Mouse (Mus musculus): ENCODE data around the gene Caprin1. TPM values are rescaled to one million over a fixed set of nuclear protein-coding genes. Genes with fewer than 3 reads are reported as not detected.

Caprin1 gene
- polyA plus RNA-seq, 1 experiment from 2014 or later = 91.4 TPM

DNA sequence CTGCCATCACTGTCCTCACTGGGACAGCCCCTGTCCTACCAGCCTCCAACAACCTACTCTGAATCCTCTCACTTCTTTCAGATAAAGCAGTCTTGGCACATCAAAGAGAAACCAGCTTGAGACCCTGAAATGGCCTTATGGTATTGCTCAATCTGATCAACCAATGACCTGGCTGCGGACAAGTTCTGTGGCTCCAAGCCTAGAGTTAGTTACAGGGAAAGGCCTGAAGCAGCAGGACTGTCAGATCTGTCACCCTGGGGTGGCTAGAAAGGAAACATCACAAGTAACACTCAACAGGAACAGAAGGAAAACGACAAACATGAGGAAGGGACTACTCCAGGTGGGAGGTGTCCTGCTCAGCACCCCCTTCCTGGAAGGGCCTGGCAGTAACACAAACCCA lies 72.9 kb downstream of the Caprin1 start:
- ATAC-seq = no peak
- no peak for TF ChIP-seq CTCF (IDR thresholded peaks at IDR 0.05; ENCODE audit: low read depth)
- H3K9ac ChIP-seq (ENCODE audit: low read depth, low read length) = no peak overlapping the region
- 89% methylated on average over 2 of the region's 2 CpGs for WGBS
- H3K27ac ChIP-seq (ENCODE audit: low read depth, low read length) = no peak overlapping the region
- no peaks in the 10 kb centered on the region for H3K27me3 ChIP-seq (replicated peaks; ENCODE audit: control insufficient read depth, insufficient read depth, low read length)
- peaks cover 81% of the 10 kb centered on the region for H3K36me3 ChIP-seq (ENCODE audit: control insufficient read depth, insufficient read depth)
- H3K4me2 ChIP-seq (replicated peaks; ENCODE audit: low read depth) = no peak overlapping the region
- no peaks in the 10 kb centered on the region for H3K9me3 ChIP-seq (ENCODE audit: control insufficient read depth)
- no peaks in the 10 kb centered on the region for H3K4me1 ChIP-seq (replicated peaks; ENCODE audit: control insufficient read depth, insufficient read depth, low read length)
- no peak overlapping the region for H3K4me3 ChIP-seq (ENCODE audit: low read depth, low read length)

DNA sequence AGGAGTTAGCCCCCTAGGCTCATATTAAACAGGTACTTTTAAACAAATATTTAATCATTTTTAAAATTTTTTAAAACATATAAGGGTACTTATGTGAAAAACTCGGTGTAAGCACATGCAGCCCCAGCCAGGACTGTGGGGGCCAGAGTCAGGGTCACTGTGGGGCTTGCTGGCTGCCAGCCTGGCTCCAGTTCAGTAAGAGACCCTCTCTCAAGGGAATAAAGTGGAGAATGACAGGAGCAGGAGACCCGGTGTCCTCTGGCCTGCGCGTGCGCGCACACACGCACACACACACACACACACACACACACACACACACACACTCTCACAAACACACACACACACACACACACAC lies 78.2 kb downstream of the Caprin1 start:
- Histone ChIP-seq H3K27me3 (replicated peaks; ENCODE audit: control insufficient read depth, insufficient read depth, low read length) (no peaks in the 10 kb centered on the region), H3K9me3 (ENCODE audit: control insufficient read depth) (no peaks in the 10 kb centered on the region), H3K36me3 (ENCODE audit: control insufficient read depth, insufficient read depth) (peaks cover 47% of the 10 kb centered on the region), H3K27ac (ENCODE audit: low read depth, low read length) (no peak overlapping the region), H3K4me1 (replicated peaks; ENCODE audit: control insufficient read depth, insufficient read depth, low read length) (no peaks in the 10 kb centered on the region), H3K9ac (ENCODE audit: low read depth, low read length) (no peak overlapping the region), H3K4me3 (ENCODE audit: low read depth, low read length) (no peak overlapping the region), H3K4me2 (replicated peaks; ENCODE audit: low read depth) (no peak overlapping the region)
- ATAC-seq = no peak
- TF ChIP-seq CTCF (IDR thresholded peaks at IDR 0.05; ENCODE audit: low read depth) = no peak
- WGBS = 92% methylated on average over 7 of the region's 7 CpGs

- H3K27me3 ChIP-seq (replicated peaks; ENCODE audit: control insufficient read depth, insufficient read depth, low read length) = no peaks in the 10 kb centered on the region
- no peak overlapping the region for H3K9ac ChIP-seq (ENCODE audit: low read depth, low read length)
- WGBS = 64% methylated on average over 8 of the region's 8 CpGs
- H3K4me1 ChIP-seq (replicated peaks; ENCODE audit: control insufficient read depth, insufficient read depth, low read length) = no peaks in the 10 kb centered on the region
- peak; percentile 48 for ATAC-seq
- H3K27ac ChIP-seq (ENCODE audit: low read depth, low read length) = no peak overlapping the region
- no peak overlapping the region for H3K4me2 ChIP-seq (replicated peaks; ENCODE audit: low read depth)
- H3K4me3 ChIP-seq (ENCODE audit: low read depth, low read length) = no peak overlapping the region
- peaks cover 42% of the 10 kb centered on the region for H3K36me3 ChIP-seq (ENCODE audit: control insufficient read depth, insufficient read depth)
- no peaks in the 10 kb centered on the region for H3K9me3 ChIP-seq (ENCODE audit: control insufficient read depth)
- peak; percentile 94 for TF ChIP-seq CTCF (IDR thresholded peaks at IDR 0.05; ENCODE audit: low read depth)
These were observed 78.7 kb downstream of the Caprin1 start for GRCm38 (mm10) chr2:103718594-103719291.

- Histone ChIP-seq H3K4me3 (ENCODE audit: low read depth, low read length) (no peak overlapping the region), H3K9ac (ENCODE audit: low read depth, low read length) (no peak overlapping the region), H3K4me2 (replicated peaks; ENCODE audit: low read depth) (no peak overlapping the region), H3K36me3 (ENCODE audit: control insufficient read depth, insufficient read depth) (peaks cover 28% of the 10 kb centered on the region; the same call in 1 of the 2 replicates), H3K9me3 (ENCODE audit: control insufficient read depth) (no peaks in the 10 kb centered on the region), H3K4me1 (replicated peaks; ENCODE audit: control insufficient read depth, insufficient read depth, low read length) (no peaks in the 10 kb centered on the region), H3K27me3 (replicated peaks; ENCODE audit: control insufficient read depth, insufficient read depth, low read length) (no peaks in the 10 kb centered on the region), H3K27ac (ENCODE audit: low read depth, low read length) (no peak overlapping the region)
- 64% methylated on average over 4 of the region's 4 CpGs for WGBS
- ATAC-seq = no peak
- TF ChIP-seq CTCF (IDR thresholded peaks at IDR 0.05; ENCODE audit: low read depth) = no peak
These were observed 83.0 kb downstream of the Caprin1 start for GRCm38 (mm10) chr2:103714412-103714811.

DNA sequence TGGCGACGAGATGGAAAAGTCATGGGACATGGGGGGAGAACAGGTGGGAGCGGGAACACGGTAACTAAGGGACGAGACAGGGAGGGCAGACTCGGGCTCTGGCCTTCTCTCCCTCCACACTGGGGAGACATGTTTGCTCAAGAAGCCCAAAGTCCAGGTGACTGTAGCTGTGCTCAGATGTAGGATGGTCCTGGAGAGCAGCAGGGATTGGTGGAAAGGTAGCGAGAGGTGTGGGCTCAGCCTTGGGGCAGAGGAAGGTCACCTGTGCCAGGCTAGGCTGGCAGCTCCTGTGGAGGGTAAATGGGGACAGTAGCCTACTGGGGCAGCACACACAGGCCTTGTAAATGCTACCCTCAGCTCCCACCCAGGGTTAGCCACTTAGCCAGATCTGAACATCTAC lies 83.6 kb downstream of the Caprin1 start:
- peak; percentile 44 for ATAC-seq
- 48% methylated on average over 7 of the region's 7 CpGs for WGBS
- H3K4me1 ChIP-seq (replicated peaks; ENCODE audit: control insufficient read depth, insufficient read depth, low read length) = no peaks in the 10 kb centered on the region

More for the DNA sequence above, 83.6 kb downstream of the Caprin1 start:
- Histone ChIP-seq H3K4me3 (ENCODE audit: low read depth, low read length) (no peak overlapping the region), H3K27ac (ENCODE audit: low read depth, low read length) (no peak overlapping the region), H3K36me3 (ENCODE audit: control insufficient read depth, insufficient read depth) (peaks cover 28% of the 10 kb centered on the region; the same call in 1 of the 2 replicates), H3K27me3 (replicated peaks; ENCODE audit: control insufficient read depth, insufficient read depth, low read length) (no peaks in the 10 kb centered on the region), H3K4me2 (replicated peaks; ENCODE audit: low read depth) (no peak overlapping the region), H3K9me3 (ENCODE audit: control insufficient read depth) (no peaks in the 10 kb centered on the region), H3K9ac (ENCODE audit: low read depth, low read length) (no peak overlapping the region)
- no peak for TF ChIP-seq CTCF (IDR thresholded peaks at IDR 0.05; ENCODE audit: low read depth)

Small RNA genes lying within 50 kb of the gene (microRNA-seq; reads per million reads assigned to microRNA genes)
- gene Gm22757 = not detected
- not detected for gene Gm22761

Other genes starting within 250 kb of the Caprin1 start
- 3.8 and 3.9 TPM in 2 replicates for gene Abtb2, start 231.3 kb downstream of the Caprin1 start, polyA plus RNA-seq (2015; fragmentation: Nextera tagmentation; extraction: Ambion mirVana)
- 8.8 and 9.3 TPM in 2 replicates for gene Nat10, start 36.4 kb downstream of the Caprin1 start, polyA plus RNA-seq (2015; fragmentation: Nextera tagmentation; extraction: Ambion mirVana)
- 11.1 and 12.9 TPM in 2 replicates for gene Lmo2, start 160.3 kb upstream of the Caprin1 start, polyA plus RNA-seq (2015; fragmentation: Nextera tagmentation; extraction: Ambion mirVana)
- gene Fbxo3, start 230.1 kb upstream of the Caprin1 start, polyA plus RNA-seq (2015; fragmentation: Nextera tagmentation; extraction: Ambion mirVana) = 35.6 and 40.1 TPM in 2 replicates
- gene 4931422A03Rik, start 230.7 kb upstream of the Caprin1 start, polyA plus RNA-seq (2015; fragmentation: Nextera tagmentation; extraction: Ambion mirVana) = 0.83 and 0.93 TPM in 2 replicates

Data from intestine, postnatal 0 days (tissue).